Mouse (Mus musculus) stomach, embryonic 16.5 days (tissue): ENCODE data around the gene AI661453. TPM values are rescaled to one million over a fixed set of nuclear protein-coding genes. Genes with fewer than 3 reads are reported as not detected.

Experiments
- ATAC-seq: fragments of 200-750 bp; cut with Nextera tagmentation; 2 replicates; pipeline ENCODE4 v1.8.0; 2017; ENCODE audit warnings: moderate number of reproducible peaks, moderate TSS enrichment; ENCODE audit not compliant: insufficient read depth, low FRiP score
- H3K27ac ChIP-seq: fragments of 300-500 bp; sonication (generic); 2 replicates; pipeline ENCODE4 v1.5.1; 2014; ENCODE audit warnings: low read length
- H3K27me3 ChIP-seq: fragments of 300-500 bp; sonication (generic); 2 replicates; pipeline ENCODE4 v1.6.1; 2014; ENCODE audit warnings: low read length, control low read depth, mixed read lengths; ENCODE audit not compliant: control insufficient read depth, insufficient read depth
- H3K36me3 ChIP-seq: fragments of 300-500 bp; sonication (generic); 2 replicates; pipeline ENCODE4 v1.6.1; 2014; ENCODE audit warnings: low read length; ENCODE audit not compliant: control insufficient read depth, insufficient read depth
- H3K4me1 ChIP-seq: fragments of 300-500 bp; sonication (generic); 2 replicates; pipeline ENCODE4 v1.6.1; 2014; ENCODE audit warnings: low read length, control low read depth, mixed read lengths; ENCODE audit not compliant: control insufficient read depth, insufficient read depth
- H3K4me2 ChIP-seq: fragments of 300-500 bp; sonication (generic); 2 replicates; pipeline ENCODE4 v1.6.1; 2014; ENCODE audit warnings: low read depth, low read length, mixed read lengths
- H3K4me3 ChIP-seq: fragments of 300-500 bp; sonication (generic); replicated peaks from 2 replicates; pipeline ENCODE4 v1.5.1; 2014; ENCODE audit warnings: mild to moderate bottlenecking, low read length
- H3K9ac ChIP-seq: fragments of 300-500 bp; sonication (generic); 2 replicates; pipeline ENCODE4 v1.6.1; 2014; ENCODE audit warnings: low read length
- H3K9me3 ChIP-seq: fragments of 300-500 bp; sonication (generic); replicated peaks from 2 replicates; pipeline ENCODE4 v1.6.1; 2016; ENCODE audit warnings: low read length, control low read depth; ENCODE audit not compliant: control insufficient read depth
- whole genome bisulfite sequencing: fragments of 180-500 bp; shearing (Covaris S2); extraction: QIAGEN DNeasy Blood & Tissue Kit; methylation state at CpG from one replicate; pipeline ENCODE4 v1.1.7; 2014; 5-methylcytosine and 5-hydroxymethylcytosine counted together
- polyA plus RNA-seq: library from polyadenylated mRNA; unstranded; fragments of >200 nt; fragmentation: Nextera tagmentation; extraction: Ambion mirVana; gene quantifications from 2 replicates; pipeline ENCODE4 v1.2.1, GENCODE M21; 2015

The AI661453 gene
- polyA plus RNA-seq, 1 experiment from 2014 or later = 5.1 TPM

DNA sequence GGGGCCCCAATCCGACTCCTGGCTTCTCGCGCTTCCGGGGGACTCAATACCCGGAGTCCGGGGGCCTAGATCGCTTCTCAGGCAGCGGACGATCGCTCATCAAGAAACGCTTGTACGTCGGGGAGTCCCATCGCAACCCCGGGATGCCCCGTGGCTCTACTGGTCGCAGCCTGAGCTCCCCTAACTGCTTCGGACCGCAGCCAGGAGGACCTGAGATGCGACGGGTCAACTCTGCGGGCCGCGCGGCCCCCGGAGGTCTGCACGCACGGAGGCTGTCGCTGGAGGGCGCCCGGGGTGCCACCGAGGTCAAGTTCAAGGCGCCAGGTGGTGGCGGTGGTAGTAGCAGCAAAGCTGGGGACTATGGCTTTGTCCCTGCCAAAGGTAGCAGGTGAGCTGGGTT is 32.1 kb downstream of the AI661453 start:
- H3K4me2 ChIP-seq = peak overlapping the region; percentile 37; the same call in 1 of the 2 replicates
- H3K27me3 ChIP-seq = no peaks in the 10 kb centered on the region
- WGBS = 25% methylated on average over 34 of the region's 34 CpGs
- no peak for ATAC-seq
- H3K4me1 ChIP-seq = peaks cover 48% of the 10 kb centered on the region
- peak overlapping the region; percentile 24 for H3K4me3 ChIP-seq
- H3K9me3 ChIP-seq = no peaks in the 10 kb centered on the region
- H3K27ac ChIP-seq = no peak overlapping the region
- H3K36me3 ChIP-seq = no peaks in the 10 kb centered on the region
- H3K9ac ChIP-seq = peak overlapping the region; percentile 49; the same call in 1 of the 2 replicates

DNA sequence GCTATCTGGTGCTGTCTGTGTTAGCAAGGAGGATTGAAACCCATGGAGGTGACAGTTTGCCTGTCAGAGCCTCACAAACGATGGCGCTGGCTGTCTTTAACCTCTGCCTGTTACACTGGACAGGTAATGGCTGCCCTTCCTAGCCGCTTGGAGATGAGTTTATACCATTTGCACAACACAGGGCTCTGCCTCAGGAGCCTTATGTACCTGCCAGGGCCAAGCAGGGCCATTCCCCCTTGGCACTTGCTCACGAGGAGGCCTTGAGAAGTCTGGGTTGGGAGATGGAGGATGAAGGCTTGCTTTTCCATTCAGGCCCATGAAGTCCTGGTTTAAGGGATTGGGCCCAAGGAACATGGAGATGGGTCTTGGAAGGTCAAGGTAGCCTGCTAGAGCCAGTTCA is 33.2 kb downstream of the AI661453 start:
- H3K27ac ChIP-seq = no peak overlapping the region
- WGBS = 81% methylated on average over 4 of the region's 4 CpGs
- H3K9me3 ChIP-seq = no peaks in the 10 kb centered on the region
- no peaks in the 10 kb centered on the region for H3K27me3 ChIP-seq
- H3K4me2 ChIP-seq = no peak overlapping the region
- no peak for ATAC-seq
- H3K9ac ChIP-seq = no peak overlapping the region
- H3K4me3 ChIP-seq = no peak overlapping the region
- peaks cover 47% of the 10 kb centered on the region for H3K4me1 ChIP-seq
- H3K36me3 ChIP-seq = no peaks in the 10 kb centered on the region

DNA sequence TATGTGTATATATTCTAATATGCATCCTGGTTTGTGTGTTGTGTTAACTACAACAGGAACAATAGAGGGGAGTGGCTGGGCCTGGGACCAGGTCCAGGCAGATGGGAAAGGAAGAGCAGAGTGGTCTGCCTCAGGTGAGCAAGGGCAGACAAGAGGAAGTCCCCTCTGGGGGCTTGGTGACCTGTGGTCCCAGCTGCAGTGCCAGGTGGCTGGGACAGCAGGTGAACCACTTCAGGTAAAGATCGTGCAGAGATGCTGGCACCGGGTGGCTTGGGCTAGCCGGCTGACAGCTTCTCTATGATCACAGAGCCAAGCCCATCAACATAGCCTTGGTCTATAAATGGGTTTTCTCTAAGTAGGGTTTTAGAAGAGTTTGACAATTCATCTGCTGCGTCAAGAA is 33.7 kb downstream of the AI661453 start:
- Histone ChIP-seq H3K9ac (no peak overlapping the region), H3K4me1 (peaks cover 45% of the 10 kb centered on the region), H3K4me2 (no peak overlapping the region), H3K27ac (peak overlapping the region; percentile 82; the same call in 1 of the 2 replicates), H3K36me3 (no peaks in the 10 kb centered on the region), H3K4me3 (no peak overlapping the region), H3K27me3 (no peaks in the 10 kb centered on the region), H3K9me3 (no peaks in the 10 kb centered on the region)
- no peak for ATAC-seq
- 69% methylated on average over 4 of the region's 4 CpGs for WGBS

DNA sequence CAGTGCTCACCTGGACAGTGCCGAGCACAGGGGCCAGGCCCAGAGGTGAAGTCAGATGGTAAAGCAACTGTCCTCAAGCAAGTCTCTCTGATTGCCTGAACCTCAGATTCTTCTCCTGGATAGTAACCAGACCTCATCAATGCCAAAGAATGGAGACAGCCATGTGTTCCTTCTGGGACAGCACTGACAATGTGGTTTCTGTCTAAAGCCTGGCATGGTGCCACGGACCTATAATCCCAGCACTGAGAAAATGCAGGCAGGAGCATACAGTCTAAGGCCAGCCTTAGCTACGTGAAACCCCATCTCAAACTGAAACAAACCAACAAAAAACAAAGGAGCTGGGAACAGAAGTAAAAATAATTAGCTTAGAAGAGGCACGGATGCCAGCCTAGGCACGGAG is 34.3 kb downstream of the AI661453 start:
- H3K4me2 ChIP-seq = no peak overlapping the region
- H3K9me3 ChIP-seq = no peaks in the 10 kb centered on the region
- H3K9ac ChIP-seq = peak overlapping the region; percentile 38; the same call in 1 of the 2 replicates
- H3K4me3 ChIP-seq = no peak overlapping the region
- H3K27ac ChIP-seq = peak overlapping the region; percentile 82
- ATAC-seq = peak; percentile 49; the same call in 1 of the 2 replicates
- peaks cover 40% of the 10 kb centered on the region for H3K4me1 ChIP-seq
- no peaks in the 10 kb centered on the region for H3K27me3 ChIP-seq
- H3K36me3 ChIP-seq = no peaks in the 10 kb centered on the region
- WGBS = 54% methylated on average over 5 of the region's 5 CpGs

DNA sequence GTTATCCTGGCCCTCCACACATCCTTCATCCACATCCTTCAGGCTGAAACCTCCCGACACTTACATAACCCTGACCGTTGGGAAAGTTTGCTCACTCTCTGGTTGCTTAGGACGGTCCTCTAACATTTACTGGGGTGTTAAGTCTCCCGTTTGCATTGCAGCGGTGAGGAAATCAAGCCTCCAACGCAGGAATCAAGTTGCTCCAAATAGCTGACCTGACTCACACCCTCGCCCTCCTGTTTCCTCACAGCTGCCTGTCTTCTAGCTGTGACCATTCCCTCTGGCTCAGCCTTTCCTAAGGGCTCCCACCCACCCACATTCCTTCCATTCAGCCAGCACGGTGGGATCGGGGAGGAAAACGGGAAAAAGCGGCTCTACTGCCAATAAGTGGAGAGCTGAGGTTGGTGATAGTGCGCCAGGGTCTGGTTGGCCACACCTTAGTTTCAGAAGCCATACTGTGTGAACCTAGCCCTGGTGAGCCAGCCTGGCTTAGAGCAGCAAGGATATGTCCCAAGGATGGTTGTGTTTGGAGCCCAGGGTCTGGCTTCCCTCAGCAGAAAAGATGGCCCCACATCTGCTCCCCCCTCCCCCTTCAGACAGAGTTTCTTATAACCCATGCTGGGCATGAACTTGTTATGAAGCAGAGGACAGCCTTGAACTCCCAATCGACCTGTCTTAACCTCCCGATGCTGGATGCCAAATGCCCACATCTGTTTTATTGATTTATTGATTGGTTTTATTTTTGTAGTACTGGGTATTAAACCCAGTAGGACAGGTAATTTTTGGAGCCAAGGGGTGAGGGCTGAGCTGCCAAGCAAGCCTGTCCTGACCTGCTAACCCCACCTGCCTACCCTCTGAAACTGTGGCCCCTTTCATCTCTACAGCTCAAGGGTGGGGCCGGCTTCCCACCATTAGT is 36.3 kb downstream of the AI661453 start:
- Histone ChIP-seq H3K27ac (peak overlapping the region; percentile 78), H3K4me2 (no peak overlapping the region), H3K27me3 (no peaks in the 10 kb centered on the region), H3K9ac (peak overlapping the region; percentile 52; the same call in 1 of the 2 replicates), H3K36me3 (no peaks in the 10 kb centered on the region), H3K4me3 (no peak overlapping the region), H3K9me3 (no peaks in the 10 kb centered on the region), H3K4me1 (peaks cover 40% of the 10 kb centered on the region)
- ATAC-seq = 0 out of 2 replicates have a peak, but pooled peaks have one; percentile 42
- 23% methylated on average over 15 of the region's 15 CpGs for WGBS

DNA sequence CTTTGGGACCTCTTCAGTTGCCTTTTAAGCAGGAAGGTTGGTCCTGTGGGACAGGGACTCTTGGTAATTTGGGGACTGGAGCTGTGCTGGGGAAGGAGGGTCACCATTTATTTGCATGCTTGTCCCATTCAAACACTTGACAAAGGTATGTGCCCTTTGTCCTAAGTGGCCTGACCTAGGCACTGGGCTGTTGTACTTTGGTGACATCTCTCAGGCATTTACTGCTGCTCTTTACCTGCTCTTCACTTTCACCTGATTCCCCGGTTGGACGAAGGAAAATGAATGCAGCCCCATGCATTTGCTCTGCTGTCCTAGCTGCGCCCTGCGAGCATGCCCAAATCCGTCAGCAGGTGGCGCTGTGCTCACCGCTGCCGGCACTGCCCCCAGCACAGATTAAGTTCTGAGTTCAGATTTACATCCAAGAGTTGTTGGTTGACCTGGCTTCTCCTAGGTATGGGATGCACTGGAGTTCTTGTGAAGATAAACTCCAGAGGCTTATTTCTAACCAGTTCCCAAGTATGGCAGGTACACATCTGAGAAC is 37.1 kb downstream of the AI661453 start:
- Histone ChIP-seq H3K27ac (peak overlapping the region; percentile 78), H3K36me3 (no peaks in the 10 kb centered on the region), H3K9ac (no peak overlapping the region), H3K4me1 (peaks cover 33% of the 10 kb centered on the region), H3K9me3 (no peaks in the 10 kb centered on the region), H3K27me3 (no peaks in the 10 kb centered on the region), H3K4me2 (no peak overlapping the region), H3K4me3 (no peak overlapping the region)
- 0 out of 2 replicates have a peak, but pooled peaks have one; percentile 18 for ATAC-seq
- WGBS = 16% methylated on average over 8 of the region's 8 CpGs

DNA sequence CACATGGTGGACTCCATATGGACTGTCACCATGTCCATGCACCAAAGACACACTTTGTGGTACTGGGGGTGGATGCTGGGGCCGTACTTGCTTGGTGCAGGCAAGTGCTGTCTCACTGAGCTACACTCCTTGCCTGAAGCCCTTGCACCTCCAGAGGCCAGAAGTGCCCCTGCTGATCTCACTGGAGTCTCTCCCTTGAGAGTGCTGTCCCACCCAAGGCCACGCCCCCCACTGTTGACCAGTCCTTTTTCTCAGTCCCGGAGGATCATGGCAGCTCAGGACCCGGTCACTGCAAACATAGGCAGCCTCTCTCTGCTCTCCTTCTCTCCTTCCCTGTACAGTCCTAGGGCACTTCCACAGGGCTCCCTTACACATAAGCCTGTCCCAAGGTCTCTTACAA is 37.8 kb downstream of the AI661453 start:
- H3K9ac ChIP-seq = no peak overlapping the region
- H3K27ac ChIP-seq = peak overlapping the region; percentile 78; the same call in 1 of the 2 replicates
- 66% methylated on average over 4 of the region's 4 CpGs for WGBS
- H3K4me3 ChIP-seq = no peak overlapping the region
- H3K4me2 ChIP-seq = no peak overlapping the region
- ATAC-seq = no peak
- no peaks in the 10 kb centered on the region for H3K9me3 ChIP-seq
- no peaks in the 10 kb centered on the region for H3K36me3 ChIP-seq
- peaks cover 32% of the 10 kb centered on the region for H3K4me1 ChIP-seq
- no peaks in the 10 kb centered on the region for H3K27me3 ChIP-seq

DNA sequence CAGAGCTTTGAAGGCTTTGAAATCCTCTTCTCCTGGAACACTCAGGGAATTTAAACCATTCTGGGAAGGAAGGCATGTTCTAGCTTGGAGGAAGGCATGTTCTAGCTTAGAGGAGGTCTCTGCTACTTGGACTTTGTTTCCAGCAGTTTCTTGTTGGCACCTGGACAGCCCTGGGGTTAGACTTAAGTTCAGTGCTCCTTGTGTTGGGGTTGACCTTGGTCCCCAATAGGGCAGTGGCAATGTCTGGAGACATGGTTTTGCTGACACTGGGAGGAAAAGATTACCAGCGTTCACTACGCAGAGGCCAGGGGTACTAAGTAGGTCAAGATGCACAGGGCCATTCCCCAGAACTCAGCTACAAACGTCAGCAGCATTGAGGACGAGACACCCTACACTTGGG is 38.8 kb downstream of the AI661453 start:
- no peaks in the 10 kb centered on the region for H3K36me3 ChIP-seq
- 83% methylated on average over 4 of the region's 4 CpGs for WGBS
- no peak overlapping the region for H3K4me2 ChIP-seq
- H3K9me3 ChIP-seq = no peaks in the 10 kb centered on the region
- H3K27me3 ChIP-seq = no peaks in the 10 kb centered on the region
- no peak overlapping the region for H3K27ac ChIP-seq
- no peak overlapping the region for H3K4me3 ChIP-seq
- ATAC-seq = no peak
- H3K4me1 ChIP-seq = peaks cover 28% of the 10 kb centered on the region
- H3K9ac ChIP-seq = no peak overlapping the region

DNA sequence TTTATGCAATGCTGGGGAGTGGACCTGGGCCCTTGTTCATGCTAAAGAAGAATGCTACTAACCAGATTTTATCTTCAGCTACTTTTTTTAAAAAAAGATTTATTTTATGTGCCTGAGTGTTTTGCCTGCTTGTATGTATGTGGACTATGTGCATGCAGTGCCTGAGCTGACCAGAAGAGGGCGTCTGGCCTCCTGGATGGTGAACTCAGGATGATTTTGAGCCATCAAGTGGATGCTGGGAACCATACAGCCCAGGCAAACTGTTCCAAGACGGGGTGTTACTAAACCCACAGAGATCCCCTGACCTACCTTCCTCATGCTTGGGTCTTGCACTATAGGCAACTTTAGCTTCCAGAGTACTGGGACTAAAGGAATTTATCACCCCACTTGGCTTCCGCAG is 39.3 kb downstream of the AI661453 start:
- Histone ChIP-seq H3K27me3 (no peaks in the 10 kb centered on the region), H3K4me3 (no peak overlapping the region), H3K27ac (no peak overlapping the region), H3K36me3 (no peaks in the 10 kb centered on the region), H3K4me2 (no peak overlapping the region), H3K9me3 (no peaks in the 10 kb centered on the region), H3K4me1 (peaks cover 22% of the 10 kb centered on the region), H3K9ac (no peak overlapping the region)
- ATAC-seq = no peak
- WGBS = 60% methylated on average over 3 of the region's 3 CpGs
